Mouse (Mus musculus): Measurements from ENCODE around the gene Mlana. TPM values are rescaled to one million over a fixed set of nuclear protein-coding genes. Genes with fewer than 3 reads are reported as not detected.

The Mlana gene
- polyA plus RNA-seq, 1 experiment from 2014 or later = 0.31 TPM

DNA sequence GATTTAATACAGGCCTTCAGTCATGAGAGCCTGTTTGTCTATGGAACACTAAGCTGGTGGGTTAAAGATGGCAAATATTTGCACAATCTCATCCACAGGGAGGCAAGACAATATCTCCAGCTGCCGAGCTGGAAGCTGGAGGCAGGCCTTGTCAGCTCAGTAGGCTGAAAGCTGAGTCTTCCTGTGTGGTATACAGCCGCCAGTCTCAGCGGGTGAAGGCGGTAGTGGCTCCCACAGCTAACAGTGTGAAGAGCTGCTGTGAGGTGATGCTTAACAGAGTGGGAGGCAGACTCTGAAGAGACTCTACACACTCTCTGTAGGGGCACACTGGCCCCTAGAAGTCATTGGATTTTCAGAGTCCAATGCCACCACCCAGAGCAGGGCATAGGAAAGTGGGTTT lies 4.1 kb downstream of the Mlana start:
- DNase-seq (ENCODE audit: low read depth, low spot score) (no peak), ATAC-seq (no peak)
- no peaks in the 10 kb centered on the region for H3K27me3 ChIP-seq
- in situ Hi-C loops (cut with MboI; ENCODE audit: low pct_unique_long_range_greater_than_20kb) = no loop called here
- ChIA-PET CTCF (interaction anchor here (0.9 kb wide), 1 partner anchor 10 kb away, joined by 3 read pairs; no protein-coding TSS in a partner anchor), POLR2A (no interaction called here)
- no peak for TF ChIP-seq CTCF (IDR thresholded peaks at IDR 0.05)

DNA sequence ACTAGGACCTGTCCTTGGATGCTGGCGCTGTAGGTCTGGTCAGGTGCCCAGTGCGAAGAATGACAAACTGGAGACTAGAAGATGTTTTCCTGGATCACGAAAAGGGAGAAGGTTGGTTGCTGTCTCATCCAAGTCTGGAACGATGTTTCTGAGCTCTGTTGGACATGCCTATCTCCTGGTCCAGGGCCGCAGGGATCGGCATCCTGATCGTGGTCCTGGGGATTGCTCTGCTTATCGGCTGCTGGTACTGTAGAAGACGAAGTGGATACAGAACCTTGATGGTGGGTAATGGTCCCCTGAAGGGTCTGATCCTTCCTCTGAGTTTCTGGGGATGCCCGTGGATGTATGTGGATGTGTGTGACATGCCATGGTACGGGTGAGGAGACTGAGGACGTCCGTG lies 6.8 kb downstream of the Mlana start:
- DNase-seq (ENCODE audit: low read depth, low spot score) (no peak), ATAC-seq (no peak)
- H3K27me3 ChIP-seq = no peaks in the 10 kb centered on the region
- in situ Hi-C loops (cut with MboI; ENCODE audit: low pct_unique_long_range_greater_than_20kb) = no loop called here
- no peak for TF ChIP-seq CTCF (IDR thresholded peaks at IDR 0.05)
- ChIA-PET POLR2A (no interaction called here), CTCF (interaction anchor here (1.3 kb wide), 1 partner anchor 36 kb away, joined by 3 read pairs; no protein-coding TSS in a partner anchor)

DNA sequence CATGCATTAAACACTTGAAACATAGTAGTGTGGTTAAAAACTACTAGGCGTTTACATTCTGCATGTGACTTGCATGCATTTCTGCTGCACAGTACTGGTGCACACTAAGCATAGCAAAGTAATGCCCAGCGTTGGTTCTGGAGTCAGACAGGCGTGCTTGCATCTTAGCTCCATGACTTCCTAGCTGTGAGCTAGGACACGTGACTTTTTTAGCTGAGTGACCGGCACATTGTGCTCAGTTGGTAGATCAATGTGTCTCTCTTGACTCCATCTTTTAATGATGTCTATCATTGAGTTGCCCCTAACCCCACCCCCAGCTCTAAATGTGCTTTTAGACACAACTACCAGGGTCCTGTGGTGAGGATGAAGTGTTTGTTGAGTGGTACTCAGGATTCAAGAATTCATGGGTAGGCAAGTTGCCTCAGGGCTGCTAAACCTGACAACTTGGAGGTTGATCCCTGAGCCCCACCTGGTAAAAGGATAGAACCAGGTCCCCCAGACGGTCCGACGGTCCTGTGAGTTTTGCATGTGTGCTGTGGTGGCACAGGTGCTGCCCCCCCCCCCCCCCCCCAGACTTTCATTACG lies 9.8 kb downstream of the Mlana start:
- ChIA-PET POLR2A (no interaction called here), CTCF (interaction anchor here (1.1 to 1.9 kb wide), 2 partner anchors 12 to 23 kb away, joined by 3 to 4 read pairs; no protein-coding TSS in a partner anchor)
- no peaks in the 10 kb centered on the region for H3K27me3 ChIP-seq
- ATAC-seq (no peak), DNase-seq (ENCODE audit: low read depth, low spot score) (no peak)
- in situ Hi-C loops (cut with MboI; ENCODE audit: low pct_unique_long_range_greater_than_20kb) = no loop called here
- no peak for TF ChIP-seq CTCF (IDR thresholded peaks at IDR 0.05)

DNA sequence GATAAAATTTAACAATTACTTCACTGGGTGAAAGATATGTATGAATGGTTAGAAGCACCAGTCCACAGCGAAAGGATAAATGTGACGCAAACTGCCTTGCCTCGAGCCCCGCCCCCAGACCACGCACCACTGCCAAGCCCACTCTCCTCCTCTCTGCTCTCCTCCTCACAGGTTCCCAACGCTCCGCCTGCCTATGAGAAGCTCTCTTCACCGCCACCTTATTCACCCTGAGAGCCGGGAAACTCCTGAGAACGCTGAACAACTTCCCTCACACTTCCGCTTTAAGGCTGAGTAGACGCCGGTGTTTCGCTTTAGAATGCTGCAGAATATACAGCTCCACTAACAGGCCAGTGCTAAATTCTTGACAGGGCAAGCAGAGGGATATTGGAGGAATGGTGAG lies 10.4 kb downstream of the Mlana start:
- no peak for TF ChIP-seq CTCF (IDR thresholded peaks at IDR 0.05)
- ATAC-seq (no peak), DNase-seq (ENCODE audit: low read depth, low spot score) (no peak)
- in situ Hi-C loops (cut with MboI; ENCODE audit: low pct_unique_long_range_greater_than_20kb) = no loop called here
- ChIA-PET POLR2A (no interaction called here), CTCF (interaction anchor here (1.1 kb wide), 1 partner anchor 10 kb away, joined by 4 read pairs; the partner anchor contains the start of gene Mlana)
- H3K27me3 ChIP-seq = no peaks in the 10 kb centered on the region

DNA sequence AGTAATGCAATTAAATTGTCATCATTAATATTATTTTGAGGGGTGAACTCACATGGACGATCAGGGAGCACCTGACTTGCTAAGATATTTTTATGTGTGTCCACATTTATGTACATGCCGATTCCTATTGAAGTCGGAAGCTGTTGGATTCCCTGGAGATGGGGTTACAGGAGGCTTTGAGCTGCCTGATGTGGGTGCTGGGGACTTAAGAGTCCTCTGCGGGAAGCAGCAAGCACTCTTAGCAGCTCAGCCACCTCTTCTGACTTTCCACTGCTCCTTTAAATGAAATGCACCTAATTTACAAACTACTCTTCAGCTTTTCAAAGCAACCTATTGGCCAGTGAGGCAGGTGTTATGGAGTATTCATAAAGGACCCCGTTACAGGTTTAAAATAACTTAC lies 10.8 kb downstream of the Mlana start:
- in situ Hi-C loops (cut with MboI; ENCODE audit: low pct_unique_long_range_greater_than_20kb) = no loop called here
- DNase-seq (ENCODE audit: low read depth, low spot score) = no peak
- CTCF ChIA-PET = interaction anchor here (1.1 kb wide), 1 partner anchor 11 kb away, joined by 4 read pairs; the partner anchor contains the start of gene Mlana
- H3K27me3 ChIP-seq = no peaks in the 10 kb centered on the region
- no peak for ATAC-seq
- POLR2A ChIA-PET = no interaction called here
- no peak for TF ChIP-seq CTCF (IDR thresholded peaks at IDR 0.05)

DNA sequence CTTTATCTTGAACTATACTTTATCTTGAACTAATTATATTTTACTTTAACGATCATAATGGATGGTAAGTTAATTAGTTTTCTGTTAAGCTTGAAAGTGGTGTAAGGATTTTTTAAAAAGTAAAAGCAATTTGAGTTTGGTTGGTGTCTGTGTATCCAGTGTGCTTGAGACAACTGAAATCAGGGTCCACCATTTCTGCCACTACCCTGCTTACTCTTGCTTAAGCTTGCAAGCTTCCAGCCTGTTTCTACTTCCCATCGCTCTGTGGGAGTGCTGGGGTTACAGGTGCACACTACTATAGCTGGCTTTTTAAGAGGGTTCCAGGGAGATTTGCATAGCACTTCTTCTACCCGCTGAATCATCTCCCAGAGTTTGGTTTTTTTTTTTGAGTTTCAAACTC lies 11.8 kb downstream of the Mlana start:
- POLR2A ChIA-PET = interaction anchor here (0.7 kb wide), 1 partner anchor 437 kb away, joined by 3 read pairs; no protein-coding TSS in a partner anchor
- DNase-seq (ENCODE audit: low read depth, low spot score) (no peak), ATAC-seq (no peak)
- no peaks in the 10 kb centered on the region for H3K27me3 ChIP-seq
- TF ChIP-seq CTCF (IDR thresholded peaks at IDR 0.05) = no peak
- CTCF ChIA-PET = no interaction called here
- in situ Hi-C loops (cut with MboI; ENCODE audit: low pct_unique_long_range_greater_than_20kb) = no loop called here

DNA sequence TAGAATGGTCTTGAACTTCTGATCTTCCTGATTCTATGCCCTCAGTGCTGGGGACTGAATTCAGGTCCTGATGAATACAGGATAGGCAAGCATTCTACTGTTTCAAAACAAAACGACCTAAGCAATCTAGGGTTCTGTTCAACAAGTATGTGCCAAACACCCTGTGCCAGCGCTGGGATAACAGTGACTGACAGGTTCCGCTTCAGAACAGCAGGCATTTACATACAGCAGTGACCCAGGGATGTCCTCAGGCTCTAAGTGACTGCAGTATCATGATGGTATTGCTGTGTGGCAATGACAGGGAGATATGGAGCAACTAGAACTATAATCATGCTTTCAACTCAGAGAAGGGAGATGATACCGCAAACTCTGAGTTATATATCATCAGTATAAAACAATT lies 15.8 kb downstream of the Mlana start:
- CTCF ChIA-PET = interaction anchor here (2.1 kb wide), 1 partner anchor 29 kb away, joined by 4 read pairs; no protein-coding TSS in a partner anchor
- no peaks in the 10 kb centered on the region for H3K27me3 ChIP-seq
- DNase-seq (ENCODE audit: low read depth, low spot score) = no peak
- ATAC-seq = no peak
- TF ChIP-seq CTCF (IDR thresholded peaks at IDR 0.05) = no peak
- in situ Hi-C loops (cut with MboI; ENCODE audit: low pct_unique_long_range_greater_than_20kb) = no loop called here
- POLR2A ChIA-PET = no interaction called here

DNA sequence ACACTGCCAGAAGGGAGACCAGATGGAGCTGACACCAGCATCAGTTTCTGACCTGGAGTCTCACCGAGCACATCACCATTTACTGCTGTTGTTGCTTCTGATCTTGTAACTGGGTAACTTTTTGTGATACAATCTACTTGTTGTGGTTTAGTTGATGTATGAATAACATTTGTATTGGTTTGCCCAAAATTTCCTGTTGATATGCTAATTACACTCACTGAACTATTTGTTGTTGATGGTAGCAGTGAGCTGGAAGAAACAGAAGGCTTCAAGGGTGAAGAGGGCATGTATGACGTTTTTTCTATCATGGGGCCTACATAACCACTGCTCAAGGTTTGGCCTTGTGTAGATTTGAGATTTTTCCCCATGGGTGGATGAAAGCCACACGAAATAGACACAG lies 20.2 kb downstream of the Mlana start:
- ChIA-PET CTCF (interaction anchor here (0.6 to 1.0 kb wide), 2 partner anchors 15 to 316 kb away, joined by 3 read pairs; no protein-coding TSS in a partner anchor), POLR2A (no interaction called here)
- in situ Hi-C loops (cut with MboI; ENCODE audit: low pct_unique_long_range_greater_than_20kb) = no loop called here
- no peak for DNase-seq (ENCODE audit: low read depth, low spot score)
- TF ChIP-seq CTCF (IDR thresholded peaks at IDR 0.05) = no peak
- H3K27me3 ChIP-seq = no peaks in the 10 kb centered on the region
- no peak for ATAC-seq

DNA sequence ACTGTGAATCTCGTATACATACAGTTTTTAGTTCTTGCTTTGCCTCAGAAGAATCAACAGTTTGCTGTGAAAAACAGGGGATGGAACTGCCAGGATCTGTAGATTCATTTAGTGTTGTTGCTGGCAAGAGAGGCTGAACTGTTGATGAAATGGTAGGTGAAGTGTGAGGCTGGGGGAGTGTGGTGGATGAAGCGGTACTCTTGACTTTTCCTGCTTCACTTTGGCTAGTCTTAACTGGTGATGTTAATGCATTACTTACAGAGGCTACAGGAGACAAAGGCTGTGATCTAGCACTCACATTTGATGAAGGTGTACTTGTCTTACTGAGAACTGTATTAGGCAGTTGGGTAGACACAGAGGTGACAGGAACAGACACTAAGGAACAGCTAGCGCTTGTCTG lies 20.9 kb downstream of the Mlana start:
- DNase-seq (ENCODE audit: low read depth, low spot score) (no peak), ATAC-seq (no peak)
- no peaks in the 10 kb centered on the region for H3K27me3 ChIP-seq
- no peak for TF ChIP-seq CTCF (IDR thresholded peaks at IDR 0.05)
- CTCF ChIA-PET = interaction anchor here (1.4 kb wide), 1 partner anchor 55 kb away, joined by 3 read pairs; no protein-coding TSS in a partner anchor
- POLR2A ChIA-PET = no interaction called here
- in situ Hi-C loops (cut with MboI; ENCODE audit: low pct_unique_long_range_greater_than_20kb) = no loop called here

DNA sequence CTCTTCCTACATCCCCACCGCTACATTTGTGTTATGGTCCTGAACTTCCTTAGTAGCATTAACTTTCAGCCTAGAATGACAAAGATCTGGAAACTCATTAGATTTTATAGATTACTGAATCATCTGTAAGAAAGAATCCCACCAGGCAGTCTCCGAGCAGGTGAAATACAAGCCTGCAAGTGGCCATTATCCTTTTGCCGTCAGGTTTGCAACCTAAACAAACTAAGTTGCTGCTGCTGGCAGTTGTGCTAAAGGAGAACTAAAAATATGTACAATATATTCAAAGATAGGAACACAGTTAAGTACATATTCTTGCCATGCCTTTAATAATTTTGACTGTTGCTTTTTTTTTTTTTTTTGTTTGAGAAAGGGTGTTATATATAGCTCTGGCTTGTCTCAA lies 37.8 kb downstream of the Mlana start:
- POLR2A ChIA-PET = interaction anchor here (0.7 kb wide), 1 partner anchor 640 kb away, joined by 3 read pairs; no protein-coding TSS in a partner anchor
- ATAC-seq (no peak), DNase-seq (ENCODE audit: low read depth, low spot score) (no peak)
- in situ Hi-C loops (cut with MboI; ENCODE audit: low pct_unique_long_range_greater_than_20kb) = loop anchor here (5.0 kb wide), 1 partner anchor 77 kb away; the partner anchor contains the start of gene Ranbp6
- no peaks in the 10 kb centered on the region for H3K27me3 ChIP-seq
- CTCF ChIA-PET = interaction anchor here (1.8 kb wide), 1 partner anchor 85 kb away, joined by 4 read pairs; no protein-coding TSS in a partner anchor
- no peak for TF ChIP-seq CTCF (IDR thresholded peaks at IDR 0.05)

DNA sequence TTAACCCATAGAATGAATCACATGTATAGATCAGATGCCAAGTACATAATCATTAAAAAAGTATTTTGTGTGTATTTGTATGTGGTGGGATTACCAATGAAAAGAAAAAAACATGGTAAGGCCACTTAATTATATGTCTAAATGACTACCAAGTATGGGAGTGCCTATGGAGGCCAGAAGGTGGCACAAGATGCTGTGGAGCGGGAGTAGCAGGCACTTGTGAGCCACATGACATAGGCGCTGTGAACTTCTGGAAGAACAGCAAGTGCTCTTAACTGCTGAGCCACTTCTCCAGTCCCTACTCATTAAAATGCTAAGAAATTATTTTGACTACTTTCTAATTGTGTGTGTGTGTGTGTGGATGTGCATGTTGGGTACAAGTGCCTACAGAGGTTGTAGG lies 42.0 kb downstream of the Mlana start:
- TF ChIP-seq CTCF (IDR thresholded peaks at IDR 0.05) = peak; percentile 59
- DNase-seq (ENCODE audit: low read depth, low spot score) = no peak
- in situ Hi-C loops (cut with MboI; ENCODE audit: low pct_unique_long_range_greater_than_20kb) = loop anchor here (5.0 kb wide), 1 partner anchor 73 kb away; the partner anchor contains the start of gene Ranbp6
- ATAC-seq = no peak
- ChIA-PET POLR2A (interaction anchor here (0.6 kb wide), 1 partner anchor 442 kb away, joined by 4 read pairs; no protein-coding TSS in a partner anchor), CTCF (interaction anchor here (1.4 kb wide), 1 partner anchor 10 kb away, joined by 4 read pairs; no protein-coding TSS in a partner anchor)
- no peaks in the 10 kb centered on the region for H3K27me3 ChIP-seq

Measured in Patski (cell line).